Mouse (Mus musculus) myocyte (in vitro differentiated cells): Measurements from ENCODE around the gene Scn4a.

Experiments used
- CEBPB ChIP-seq: IDR thresholded peaks from 2 replicates; pipeline ENCODE4 v1.6.1; 2011; ENCODE audit warnings: mild to moderate bottlenecking, moderate library complexity; ENCODE audit not compliant: poor library complexity, insufficient read depth, severe bottlenecking
- MAX ChIP-seq: IDR thresholded peaks from one replicate; pipeline ENCODE4 v1.6.1; 2011; ENCODE audit warnings: low read depth, mild to moderate bottlenecking, control low read depth
- MYOD1 ChIP-seq, 3 experiments: IDR thresholded peaks; one replicate each; pipeline ENCODE4 v1.6.1; 2011; ENCODE audit warnings: control low read depth in 2 of 3, low read depth in 2 of 3, mild to moderate bottlenecking in 2 of 3, moderate library complexity in 1 of 3; ENCODE audit not compliant: insufficient read length in 2 of 3, control insufficient read depth in 1 of 3
- POLR2A ChIP-seq: IDR thresholded peaks from one replicate; pipeline ENCODE4 v1.6.1; 2011; ENCODE audit warnings: low read depth, mild to moderate bottlenecking, control low read depth, moderate library complexity; ENCODE audit not compliant: insufficient read length
- POLR2AphosphoS2 ChIP-seq: IDR thresholded peaks from one replicate; pipeline ENCODE4 v1.6.1; 2011; ENCODE audit warnings: low read depth, control low read depth; ENCODE audit not compliant: insufficient read length

- TF ChIP-seq POLR2A = no peak
- TF ChIP-seq CEBPB = no peak
- TF ChIP-seq MYOD1 (IDR thresholded peaks at IDR 0.05; ENCODE audit: control insufficient read depth in 1 of 3, insufficient read length in 2 of 3, low read depth in 2 of 3) = no peak
- TF ChIP-seq MAX = no peak
- no peak for TF ChIP-seq POLR2AphosphoS2
These were observed 36.7 kb downstream of the Scn4a start for GRCm38 (mm10) chr11:106316416-106316815.
